Mouse (Mus musculus) hindbrain, embryonic 12.5 days (tissue): ENCODE data around the gene Mlana. TPM values are rescaled to one million over a fixed set of nuclear protein-coding genes. Genes with fewer than 3 reads are reported as not detected.

Experiments used
- ATAC-seq: fragments of 200-750 bp; cut with Nextera tagmentation; 2 replicates; pipeline ENCODE4 v1.8.0; 2017; ENCODE audit warnings: moderate TSS enrichment; ENCODE audit not compliant: low FRiP score
- H3K27ac ChIP-seq: fragments of 300-500 bp; sonication (generic); 2 replicates; pipeline ENCODE4 v1.5.1; 2016; ENCODE audit warnings: mild to moderate bottlenecking
- H3K27me3 ChIP-seq: fragments of 300-500 bp; sonication (generic); 2 replicates; pipeline ENCODE4 v1.6.1; 2016; ENCODE audit warnings: mild to moderate bottlenecking
- H3K36me3 ChIP-seq: fragments of 300-500 bp; sonication (generic); 2 replicates; pipeline ENCODE4 v1.6.1; 2016; ENCODE audit warnings: mild to moderate bottlenecking
- H3K4me1 ChIP-seq: fragments of 300-500 bp; sonication (generic); 2 replicates; pipeline ENCODE4 v1.6.1; 2016
- H3K4me2 ChIP-seq: fragments of 300-500 bp; sonication (generic); replicated peaks from 2 replicates; pipeline ENCODE4 v1.6.1; 2016; ENCODE audit warnings: mild to moderate bottlenecking
- H3K4me3 ChIP-seq: fragments of 300-500 bp; sonication (generic); 2 replicates; pipeline ENCODE4 v1.5.1; 2016; ENCODE audit warnings: mild to moderate bottlenecking
- H3K9ac ChIP-seq: fragments of 300-500 bp; sonication (generic); 2 replicates; pipeline ENCODE4 v1.6.1; 2016; ENCODE audit warnings: mild to moderate bottlenecking, moderate library complexity
- H3K9me3 ChIP-seq: fragments of 300-500 bp; sonication (generic); replicated peaks from 2 replicates; pipeline ENCODE4 v1.6.1; 2016; ENCODE audit warnings: mild to moderate bottlenecking
- WGBS: fragments of 180-500 bp; shearing (Covaris S2); methylation state at CpG from one replicate; pipeline ENCODE4 v1.1.7; 2016; 5-methylcytosine and 5-hydroxymethylcytosine counted together
- polyA plus RNA-seq: library from polyadenylated mRNA; unstranded; fragments of >200 nt; fragmentation: Nextera tagmentation; extraction: Ambion mirVana; gene quantifications from 2 replicates; pipeline ENCODE4 v1.2.1, GENCODE M21; 2016

Mlana gene
- polyA plus RNA-seq, result not detected in 2 replicates

DNA sequence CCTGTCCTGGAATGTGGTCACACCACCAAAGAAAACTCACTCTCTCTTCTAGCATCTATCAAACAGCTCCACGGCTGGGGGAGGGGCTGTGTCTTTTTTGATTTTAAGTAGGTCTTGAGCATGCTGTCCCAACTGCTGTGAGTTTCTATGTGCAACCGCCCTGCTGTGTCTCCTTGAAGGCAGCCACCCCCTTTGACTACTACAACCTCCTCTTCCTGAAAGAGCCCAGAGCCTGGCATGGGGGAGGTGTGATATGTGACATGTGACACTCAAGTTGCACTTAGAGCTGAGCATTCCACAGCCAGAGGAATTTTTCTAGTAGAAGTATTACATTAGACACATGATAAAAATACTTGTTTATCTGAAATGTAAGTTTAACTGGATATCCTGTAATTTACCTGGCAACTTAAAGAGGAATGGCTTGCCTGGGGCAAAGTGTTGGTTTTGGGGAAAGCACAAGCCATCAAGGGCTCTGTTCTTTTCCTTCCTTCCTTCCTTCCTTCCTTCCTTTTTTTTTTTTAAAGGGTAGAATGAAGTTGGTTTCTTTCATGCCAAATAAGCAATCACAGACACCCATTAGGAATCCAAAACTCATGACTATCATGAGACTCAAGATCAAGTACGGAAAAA, at the start of gene Mlana:
TSS of gene Mlana (plus strand) at position 580 of the 630 bp plus-strand sequence.
- Histone ChIP-seq H3K27me3 (no peaks in the 10 kb centered on the region), H3K4me1 (0 out of 2 replicates have a peak, but pooled peaks cover 2% of the 10 kb centered on the region), H3K27ac (no peak within 1 kb of the TSS), H3K36me3 (no peaks in the 10 kb centered on the region), H3K9ac (no peak within 1 kb of the TSS), H3K4me3 (no peak within 1 kb of the TSS), H3K4me2 (no peak within 1 kb of the TSS), H3K9me3 (no peaks in the 10 kb centered on the region)
- 54% methylated on average over 3 of the region's 3 CpGs for WGBS
- no peak for ATAC-seq

DNA sequence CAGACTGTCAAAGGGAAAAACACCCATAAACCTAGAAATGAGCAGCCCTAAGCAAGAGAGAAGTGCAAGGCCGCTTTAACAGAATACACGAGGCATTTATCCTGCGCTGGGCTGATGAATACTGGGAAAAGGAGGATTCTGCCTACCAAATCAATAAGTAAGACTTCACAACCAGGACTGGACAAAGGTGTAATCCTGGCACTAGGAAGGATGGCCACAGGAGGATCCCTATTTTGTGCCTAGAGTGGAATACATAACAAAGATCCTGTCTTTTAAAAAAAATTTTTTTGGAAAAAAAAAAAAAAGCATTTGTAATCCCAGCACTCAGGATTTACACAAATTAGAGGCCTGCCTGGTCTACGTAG, 49.1 kb upstream of the Mlana start:
- WGBS, result 24% methylated on average over 4 of the region's 4 CpGs
- no peaks in the 10 kb centered on the region for H3K27me3 ChIP-seq
- ATAC-seq, result no peak; the same call in 1 of the 2 replicates
- peak overlapping the region; percentile 88; the same call in 1 of the 2 replicates for H3K27ac ChIP-seq
- no peaks in the 10 kb centered on the region for H3K4me1 ChIP-seq
- H3K36me3 ChIP-seq, result 0 out of 2 replicates have a peak, but pooled peaks cover 6% of the 10 kb centered on the region
- H3K9ac ChIP-seq, result peak overlapping the region; percentile 79; the same call in 1 of the 2 replicates
- no peaks in the 10 kb centered on the region for H3K9me3 ChIP-seq
- peak overlapping the region; percentile 59 for H3K4me2 ChIP-seq
- H3K4me3 ChIP-seq, result peak overlapping the region; percentile 82

DNA sequence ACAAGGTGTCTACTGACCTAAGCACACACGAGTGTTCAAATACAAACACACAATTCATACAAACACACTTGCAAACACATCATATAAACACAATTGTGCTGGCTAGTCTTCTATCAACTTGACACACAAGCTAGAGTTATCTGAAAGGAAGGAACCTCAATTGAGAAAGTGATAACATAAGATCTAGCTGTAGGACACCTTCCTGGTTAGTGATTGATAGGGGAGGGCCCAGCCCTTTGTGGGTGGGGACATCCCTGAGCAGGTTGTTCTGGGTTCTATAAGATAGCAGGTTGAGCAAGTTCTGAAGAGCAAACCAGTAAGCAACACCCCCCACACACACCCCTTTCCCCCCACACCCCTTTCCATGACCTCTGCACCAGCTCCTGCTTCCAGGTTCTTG, 47.9 kb upstream of the Mlana start:
- no peaks in the 10 kb centered on the region for H3K4me1 ChIP-seq
- WGBS, result 91% methylated on average over 1 of the region's 1 CpGs
- no peaks in the 10 kb centered on the region for H3K27me3 ChIP-seq
- no peak overlapping the region for H3K27ac ChIP-seq
- no peak overlapping the region for H3K4me2 ChIP-seq
- no peak overlapping the region for H3K9ac ChIP-seq
- H3K36me3 ChIP-seq, result 0 out of 2 replicates have a peak, but pooled peaks cover 6% of the 10 kb centered on the region
- no peaks in the 10 kb centered on the region for H3K9me3 ChIP-seq
- ATAC-seq, result no peak
- H3K4me3 ChIP-seq, result no peak overlapping the region

DNA sequence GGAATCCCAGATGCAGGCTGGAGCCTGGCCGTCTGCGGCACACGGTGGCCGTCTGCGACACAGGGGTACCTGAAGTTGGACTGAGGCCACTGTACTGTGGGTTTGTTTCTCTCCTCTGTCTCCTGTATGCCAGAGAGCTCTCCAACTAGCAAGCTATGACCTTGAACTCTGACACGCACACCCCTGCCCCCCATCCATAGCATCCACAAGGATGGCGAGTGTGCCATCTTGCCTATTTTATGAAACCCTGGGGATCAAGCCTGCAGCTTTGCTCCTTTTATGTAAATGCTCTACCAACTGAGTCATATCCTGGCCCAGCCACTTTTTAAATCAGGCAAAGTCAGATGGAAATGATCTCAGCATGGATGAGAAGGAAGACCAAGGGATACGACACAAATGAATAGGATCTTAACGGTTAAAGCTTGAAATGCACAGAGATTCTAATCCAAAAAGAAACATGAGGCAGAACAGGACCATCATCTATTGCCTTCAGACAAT, 43.8 kb upstream of the Mlana start:
- Histone ChIP-seq H3K4me1 (no peaks in the 10 kb centered on the region), H3K9ac (no peak overlapping the region), H3K36me3 (no peaks in the 10 kb centered on the region), H3K9me3 (no peaks in the 10 kb centered on the region), H3K4me3 (no peak overlapping the region), H3K27ac (no peak overlapping the region), H3K27me3 (no peaks in the 10 kb centered on the region), H3K4me2 (no peak overlapping the region)
- no peak for ATAC-seq
- WGBS, result 88% methylated on average over 9 of the region's 9 CpGs

DNA sequence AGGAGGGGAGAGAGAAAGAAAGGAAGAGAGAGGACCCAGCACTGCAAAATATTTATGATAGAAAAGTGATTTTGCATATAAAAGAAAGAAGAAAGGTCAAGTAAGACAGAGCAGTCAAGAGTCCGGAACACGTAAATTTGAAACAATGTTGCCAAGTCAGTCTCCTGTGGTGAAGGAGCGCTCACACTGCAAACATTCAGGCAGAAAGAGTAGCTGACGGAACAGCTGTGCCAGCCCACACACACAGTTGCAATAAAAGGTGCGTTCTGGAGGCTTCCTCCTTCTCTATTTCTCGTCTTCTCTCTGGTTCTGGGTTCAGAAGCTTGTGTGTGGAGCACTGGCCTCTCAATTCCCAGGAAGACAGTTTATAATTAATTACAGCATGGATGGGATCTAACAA, 42.5 kb upstream of the Mlana start:
- H3K27ac ChIP-seq, result no peak overlapping the region
- no peaks in the 10 kb centered on the region for H3K27me3 ChIP-seq
- no peak overlapping the region for H3K4me3 ChIP-seq
- H3K9me3 ChIP-seq, result no peaks in the 10 kb centered on the region
- 29% methylated on average over 6 of the region's 6 CpGs for WGBS
- no peaks in the 10 kb centered on the region for H3K4me1 ChIP-seq
- no peaks in the 10 kb centered on the region for H3K36me3 ChIP-seq
- ATAC-seq, result no peak
- H3K9ac ChIP-seq, result no peak overlapping the region
- no peak overlapping the region for H3K4me2 ChIP-seq

DNA sequence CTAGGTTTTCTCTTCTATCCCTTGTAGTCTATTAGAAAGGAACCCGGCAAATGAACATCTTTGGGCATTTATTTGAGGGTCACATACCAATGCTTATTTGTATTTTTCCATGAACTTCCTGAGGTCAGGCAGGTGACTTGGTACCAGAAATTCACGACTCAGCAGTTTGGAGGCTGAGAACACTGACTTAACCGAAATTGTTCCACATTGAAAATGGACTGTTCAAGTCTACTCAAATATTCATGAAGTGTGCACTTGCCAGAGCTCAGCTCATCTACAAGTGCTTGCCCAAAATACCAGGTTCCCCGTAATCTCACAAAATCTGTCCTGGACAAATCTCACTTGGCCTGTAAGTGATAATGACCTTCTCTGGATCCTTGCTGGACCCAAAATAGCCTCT, 41.6 kb upstream of the Mlana start:
- Histone ChIP-seq H3K27ac (no peak overlapping the region), H3K4me3 (no peak overlapping the region), H3K9ac (no peak overlapping the region), H3K4me1 (no peaks in the 10 kb centered on the region), H3K4me2 (no peak overlapping the region), H3K9me3 (no peaks in the 10 kb centered on the region), H3K27me3 (no peaks in the 10 kb centered on the region), H3K36me3 (no peaks in the 10 kb centered on the region)
- ATAC-seq, result no peak
- 81% methylated on average over 4 of the region's 4 CpGs for WGBS

DNA sequence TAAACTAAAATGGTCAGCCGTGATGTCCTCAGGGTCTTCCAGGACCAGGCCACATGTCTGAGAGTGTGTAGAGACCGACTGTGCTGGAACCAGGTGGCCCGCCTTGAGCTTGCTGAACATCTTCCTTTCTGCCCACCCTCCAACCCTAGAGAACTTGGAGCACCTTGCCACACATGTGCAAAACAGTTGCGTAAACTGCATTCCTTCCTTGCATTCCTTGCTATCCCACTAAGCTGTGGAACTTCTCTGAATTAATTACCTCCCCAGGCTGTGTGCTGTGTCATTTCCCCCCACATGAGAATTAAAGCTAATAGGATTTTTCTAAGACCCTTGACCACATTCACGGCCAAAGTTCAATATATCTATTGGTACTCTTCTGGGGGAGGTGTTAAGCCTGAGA, 41.0 kb upstream of the Mlana start:
- Histone ChIP-seq H3K9ac (no peak overlapping the region), H3K4me1 (no peaks in the 10 kb centered on the region), H3K27me3 (no peaks in the 10 kb centered on the region), H3K27ac (no peak overlapping the region), H3K4me3 (no peak overlapping the region), H3K4me2 (no peak overlapping the region), H3K36me3 (no peaks in the 10 kb centered on the region), H3K9me3 (no peaks in the 10 kb centered on the region)
- WGBS, result 87% methylated on average over 5 of the region's 5 CpGs
- ATAC-seq, result no peak

DNA sequence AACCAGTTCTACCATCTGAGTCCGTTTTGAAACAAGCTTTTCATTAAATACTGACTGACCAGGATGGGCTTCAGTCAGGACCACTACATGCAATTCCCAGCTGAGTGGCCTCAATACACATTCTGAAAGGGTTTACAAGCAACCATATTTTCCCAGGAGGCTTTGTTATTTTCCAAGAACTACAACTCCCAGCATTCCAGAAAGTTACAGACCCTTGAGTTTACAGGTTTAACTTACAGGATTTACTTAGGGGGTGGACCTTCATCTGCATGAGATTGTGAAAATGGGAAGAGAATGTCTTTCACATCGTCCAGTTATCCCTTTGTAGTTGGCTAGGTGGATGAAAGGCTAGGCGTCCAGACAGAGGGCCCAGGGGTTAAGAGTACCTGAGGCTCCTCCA, 40.6 kb upstream of the Mlana start:
- H3K4me1 ChIP-seq, result no peaks in the 10 kb centered on the region
- H3K9me3 ChIP-seq, result no peaks in the 10 kb centered on the region
- no peaks in the 10 kb centered on the region for H3K36me3 ChIP-seq
- H3K4me2 ChIP-seq, result no peak overlapping the region
- ATAC-seq, result no peak
- no peak overlapping the region for H3K27ac ChIP-seq
- no peaks in the 10 kb centered on the region for H3K27me3 ChIP-seq
- no peak overlapping the region for H3K9ac ChIP-seq
- 59% methylated on average over 3 of the region's 3 CpGs for WGBS
- H3K4me3 ChIP-seq, result no peak overlapping the region

DNA sequence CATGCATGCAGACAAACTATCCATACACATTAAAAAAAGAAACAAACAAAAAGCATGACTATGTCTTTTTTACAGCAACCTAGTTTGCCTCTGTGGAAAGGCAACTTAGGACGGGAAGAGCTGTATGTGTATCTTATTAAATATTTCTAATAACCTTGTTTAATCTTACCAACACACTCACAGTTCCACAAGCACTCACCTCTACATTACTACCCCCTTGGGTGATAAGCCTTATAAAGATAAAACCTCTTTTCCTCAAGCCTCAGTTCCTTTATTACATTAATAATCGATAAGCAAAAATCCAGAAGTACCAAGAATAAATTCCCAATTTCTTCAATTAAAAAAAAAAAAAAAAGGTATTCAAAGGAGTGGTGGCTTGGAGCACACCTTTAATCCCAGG, 40.1 kb upstream of the Mlana start:
- Histone ChIP-seq H3K4me1 (no peaks in the 10 kb centered on the region), H3K27me3 (no peaks in the 10 kb centered on the region)

DNA sequence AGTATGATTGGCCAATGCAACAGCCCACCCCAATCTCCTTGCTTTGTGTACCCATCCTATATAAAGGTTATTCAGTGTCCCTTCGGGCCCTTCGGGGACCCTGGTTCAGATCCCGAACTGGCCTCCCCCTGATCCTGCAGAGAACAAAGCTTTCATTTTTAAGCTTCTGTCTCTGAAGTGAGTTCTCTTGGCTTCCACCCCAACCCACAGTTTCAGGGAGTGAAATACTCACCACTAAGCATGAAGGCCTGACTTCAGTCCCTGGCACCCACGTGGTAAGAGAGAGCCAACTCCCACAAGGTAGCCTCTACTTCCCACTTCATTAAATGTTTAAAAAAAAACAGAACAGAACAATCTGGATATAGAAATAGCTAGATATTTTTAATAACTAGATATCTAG, 38.8 kb upstream of the Mlana start:
- ATAC-seq, result no peak
- H3K4me2 ChIP-seq, result no peak overlapping the region
- H3K27me3 ChIP-seq, result no peaks in the 10 kb centered on the region
- H3K9me3 ChIP-seq, result no peaks in the 10 kb centered on the region
- no peak overlapping the region for H3K27ac ChIP-seq
- WGBS, result 89% methylated on average over 4 of the region's 4 CpGs
- no peaks in the 10 kb centered on the region for H3K36me3 ChIP-seq
- H3K4me3 ChIP-seq, result no peak overlapping the region
- H3K4me1 ChIP-seq, result no peaks in the 10 kb centered on the region
- no peak overlapping the region for H3K9ac ChIP-seq

More for the DNA sequence above, 40.1 kb upstream of the Mlana start:
- Histone ChIP-seq H3K9ac (no peak overlapping the region), H3K9me3 (no peaks in the 10 kb centered on the region), H3K4me2 (no peak overlapping the region), H3K4me3 (no peak overlapping the region), H3K27ac (no peak overlapping the region), H3K36me3 (no peaks in the 10 kb centered on the region)
- WGBS, result 89% methylated on average over 2 of the region's 2 CpGs
- no peak for ATAC-seq

DNA sequence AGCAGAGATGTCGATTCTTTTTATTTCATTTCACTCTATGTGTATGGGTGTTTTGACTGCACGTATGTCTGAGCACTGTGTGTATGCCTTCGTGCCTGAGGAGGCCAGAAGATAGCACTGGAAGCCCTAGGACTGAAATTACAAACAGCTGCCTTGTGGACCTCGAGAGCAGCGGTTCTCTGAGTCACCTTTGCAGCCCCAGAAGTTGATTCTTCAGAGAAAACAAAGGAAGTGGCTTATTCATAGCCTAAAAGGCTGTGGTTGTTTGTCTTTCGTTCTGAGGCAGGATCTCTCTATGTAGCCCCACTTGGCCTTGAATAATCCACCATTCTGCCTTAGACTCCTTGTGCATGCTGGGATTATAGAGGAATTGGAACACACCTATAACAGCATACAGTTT, 37.9 kb upstream of the Mlana start:
- H3K36me3 ChIP-seq, result no peaks in the 10 kb centered on the region
- no peak overlapping the region for H3K9ac ChIP-seq
- H3K4me2 ChIP-seq, result no peak overlapping the region
- H3K4me1 ChIP-seq, result no peaks in the 10 kb centered on the region
- H3K27ac ChIP-seq, result no peak overlapping the region
- no peaks in the 10 kb centered on the region for H3K27me3 ChIP-seq
- H3K4me3 ChIP-seq, result no peak overlapping the region
- no peak for ATAC-seq
- 64% methylated on average over 6 of the region's 6 CpGs for WGBS
- no peaks in the 10 kb centered on the region for H3K9me3 ChIP-seq

DNA sequence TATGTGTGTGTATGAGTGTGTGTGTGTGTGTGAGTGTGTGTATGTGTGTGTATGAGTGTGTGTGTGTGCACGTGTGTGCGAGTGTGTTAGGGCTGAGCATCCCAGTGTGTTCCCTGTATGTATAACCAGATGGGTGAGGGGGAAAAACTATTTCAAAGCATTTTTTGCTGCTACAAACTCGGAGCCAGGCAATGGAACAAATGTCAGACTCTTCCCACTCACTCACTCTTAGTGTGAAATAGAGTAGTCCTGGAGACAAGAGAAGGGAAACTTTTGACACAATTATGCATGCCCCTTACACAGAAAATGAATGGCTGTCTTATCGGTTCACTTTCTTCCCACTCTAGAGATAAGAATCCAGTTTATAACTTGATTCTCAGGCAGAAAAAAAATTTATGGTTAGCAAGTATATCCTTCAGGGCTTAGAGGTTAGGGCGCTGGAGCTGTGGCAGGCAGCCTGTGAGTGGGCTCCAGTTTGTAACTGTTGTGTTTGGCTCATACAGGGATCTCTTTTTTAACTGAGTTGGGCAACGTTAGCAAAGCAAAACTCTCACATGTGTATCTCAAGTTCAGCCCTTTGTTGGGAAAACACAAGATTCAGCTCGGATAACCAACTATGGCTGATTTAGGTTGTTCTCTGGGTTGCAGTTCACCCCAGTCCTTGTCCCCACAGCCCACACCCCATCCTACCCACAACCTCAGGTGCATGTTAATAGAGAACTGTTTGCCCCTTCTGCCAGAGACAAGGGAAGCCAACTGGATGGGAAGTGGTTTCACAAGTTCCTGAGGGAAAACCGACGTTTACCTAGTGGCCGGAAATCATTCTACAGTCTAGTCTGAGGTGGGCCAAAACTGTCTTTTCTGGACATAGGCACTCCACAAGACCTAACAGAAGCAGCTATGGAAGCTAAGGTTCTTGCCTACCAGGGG, 36.5 kb upstream of the Mlana start:
- 85% methylated on average over 10 of the region's 10 CpGs for WGBS
- no peak overlapping the region for H3K9ac ChIP-seq
- no peak overlapping the region for H3K4me2 ChIP-seq
- H3K27me3 ChIP-seq, result no peaks in the 10 kb centered on the region
- H3K27ac ChIP-seq, result no peak overlapping the region
- no peaks in the 10 kb centered on the region for H3K4me1 ChIP-seq
- no peak overlapping the region for H3K4me3 ChIP-seq
- no peaks in the 10 kb centered on the region for H3K36me3 ChIP-seq
- no peak for ATAC-seq
- H3K9me3 ChIP-seq, result no peaks in the 10 kb centered on the region
